Mouse (Mus musculus): Measurements from ENCODE around the gene Nrxn2.

The Nrxn2 gene

DNA sequence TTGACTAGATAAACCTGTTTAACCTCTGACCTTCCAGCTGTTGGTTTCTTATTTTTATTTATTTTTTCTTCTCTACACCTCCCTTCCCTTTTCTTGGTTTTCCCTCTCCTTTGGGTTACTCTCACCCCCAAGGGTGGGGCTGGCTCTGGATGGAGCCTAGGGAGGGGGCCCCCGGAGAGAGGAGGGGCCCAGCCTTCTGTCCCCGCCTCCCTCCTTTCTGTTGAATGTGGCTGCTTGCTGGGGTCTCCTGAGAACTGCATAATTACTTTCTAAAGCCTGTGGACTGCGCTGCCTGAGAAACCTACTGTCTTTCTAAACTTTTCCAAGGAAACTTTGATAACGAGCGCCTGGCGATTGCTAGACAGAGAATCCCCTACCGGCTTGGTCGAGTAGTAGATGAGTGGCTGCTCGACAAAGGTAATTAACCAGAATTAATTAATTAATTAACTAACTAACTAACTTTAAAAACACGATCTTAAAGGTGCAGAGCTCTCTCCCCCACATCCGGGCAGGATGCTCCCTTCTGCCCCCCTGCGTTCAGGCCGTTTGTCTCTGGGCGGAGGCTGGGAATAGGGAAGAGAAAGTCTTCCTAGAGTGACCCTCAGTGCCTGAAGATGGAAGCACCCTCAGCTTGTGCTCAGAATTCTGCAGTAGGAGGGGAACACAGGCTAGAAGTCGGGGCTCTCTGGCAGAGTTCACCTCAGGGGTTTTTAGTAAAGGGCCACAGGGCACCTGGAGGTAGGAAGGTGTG lies 95.0 kb downstream of the Nrxn2 start:
- DNase-seq (ENCODE audit: extremely low read depth, insufficient read length, low spot score) = no peak

DNA sequence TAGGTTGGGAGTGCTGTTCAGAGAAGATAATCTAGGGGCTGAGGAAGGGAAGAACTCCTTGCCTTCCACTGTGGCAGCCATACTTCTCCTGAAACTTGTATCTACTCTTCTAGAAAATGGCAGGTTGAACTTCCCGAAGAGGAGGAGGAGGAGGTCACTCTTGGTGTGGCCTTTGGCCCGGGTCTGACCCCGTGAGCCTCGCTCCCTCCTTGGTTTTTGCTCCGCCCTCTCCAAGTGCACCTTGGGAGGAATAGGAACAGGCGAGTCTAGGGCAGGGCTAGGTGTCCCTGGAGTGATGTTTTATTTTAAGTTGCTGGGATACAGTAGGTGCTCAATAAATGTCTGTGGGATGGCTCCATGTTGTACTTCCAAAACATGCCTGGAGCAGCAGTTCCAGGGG lies 96.4 kb downstream of the Nrxn2 start:
- DNase-seq (ENCODE audit: extremely low read depth, insufficient read length, low spot score) = no peak

DNA sequence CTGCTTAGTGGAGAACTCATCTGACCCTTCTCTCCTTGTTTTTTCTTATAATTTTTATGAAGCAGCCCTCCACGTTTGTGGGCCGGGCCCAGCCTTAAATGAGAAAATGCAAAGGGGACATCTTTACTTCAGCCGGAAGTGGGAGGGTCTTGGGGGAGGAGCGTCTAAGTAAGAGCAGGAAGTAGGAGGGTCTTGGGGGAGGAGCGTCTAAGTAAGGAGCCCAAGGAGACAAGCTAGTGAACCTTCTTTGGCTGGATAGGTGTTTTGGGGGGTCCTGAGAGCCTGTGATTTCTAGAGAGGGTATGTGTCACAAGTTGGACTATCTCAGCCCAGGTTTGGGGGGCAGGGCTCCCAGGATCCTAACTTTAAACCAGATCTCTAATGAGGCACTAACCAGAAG lies 96.9 kb downstream of the Nrxn2 start:
- no peak for DNase-seq (ENCODE audit: extremely low read depth, insufficient read length, low spot score)

DNA sequence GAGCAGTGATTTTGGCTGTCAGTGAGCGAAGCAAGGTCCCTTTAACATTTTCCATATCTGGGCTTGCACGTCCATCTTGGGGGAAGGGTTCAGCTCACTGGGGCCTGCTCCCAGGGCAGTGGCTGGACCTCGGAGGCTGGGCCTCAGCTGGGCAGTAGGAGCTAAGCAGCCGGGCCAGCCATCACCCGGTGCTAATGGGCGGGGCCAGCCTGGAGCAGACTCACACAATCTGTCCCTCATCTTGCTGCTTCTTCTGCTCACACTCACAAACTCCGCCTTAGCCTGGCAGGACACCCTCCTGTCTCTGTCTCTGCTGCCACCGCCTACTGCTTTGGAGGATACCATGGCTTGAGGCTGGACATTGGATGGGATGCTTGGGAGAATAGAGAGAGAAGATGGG lies 97.6 kb downstream of the Nrxn2 start:
- DNase-seq (ENCODE audit: extremely low read depth, insufficient read length, low spot score) = no peak

DNA sequence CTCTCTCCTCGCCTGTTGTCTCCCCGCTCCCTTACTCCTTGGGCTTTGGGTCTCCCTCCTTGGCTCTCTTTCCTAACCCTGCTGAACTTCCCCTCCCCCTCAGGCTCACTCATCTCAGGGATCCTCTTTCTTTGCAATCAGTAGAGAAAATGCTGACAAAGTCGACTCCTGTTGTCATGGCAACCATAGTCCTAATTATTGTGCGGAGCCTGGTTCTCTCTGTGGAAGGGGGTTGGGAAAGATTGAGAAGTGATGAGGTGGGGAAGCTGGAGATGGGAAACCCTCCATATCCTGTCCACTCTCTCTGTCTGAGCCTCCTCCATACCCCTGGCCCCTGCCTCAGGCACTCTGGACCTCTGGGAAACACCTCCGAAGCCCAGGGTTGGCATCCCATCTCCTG lies 100.1 kb downstream of the Nrxn2 start:
- DNase-seq (ENCODE audit: extremely low read depth, insufficient read length, low spot score) = no peak

DNA sequence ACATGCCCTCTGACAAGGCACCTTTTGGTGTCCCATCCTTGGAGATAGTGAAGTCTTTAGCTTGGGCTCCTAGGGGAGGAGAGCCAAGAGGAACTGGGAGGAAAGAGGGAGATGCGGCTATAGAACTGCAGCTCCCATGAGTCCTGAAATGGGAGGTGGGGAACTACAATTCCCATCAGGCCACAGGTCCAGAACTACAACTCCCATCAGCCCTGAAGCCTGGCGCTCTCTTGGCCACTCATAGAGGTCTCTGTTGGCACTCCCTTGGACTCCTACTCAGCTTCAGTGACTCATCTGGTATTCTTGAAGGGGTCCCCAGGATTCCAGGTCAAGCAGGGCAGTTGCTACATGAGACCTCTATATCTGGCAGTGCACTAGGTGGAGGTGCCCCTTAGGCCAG lies 101.0 kb downstream of the Nrxn2 start:
- DNase-seq (ENCODE audit: extremely low read depth, insufficient read length, low spot score) = no peak

DNA sequence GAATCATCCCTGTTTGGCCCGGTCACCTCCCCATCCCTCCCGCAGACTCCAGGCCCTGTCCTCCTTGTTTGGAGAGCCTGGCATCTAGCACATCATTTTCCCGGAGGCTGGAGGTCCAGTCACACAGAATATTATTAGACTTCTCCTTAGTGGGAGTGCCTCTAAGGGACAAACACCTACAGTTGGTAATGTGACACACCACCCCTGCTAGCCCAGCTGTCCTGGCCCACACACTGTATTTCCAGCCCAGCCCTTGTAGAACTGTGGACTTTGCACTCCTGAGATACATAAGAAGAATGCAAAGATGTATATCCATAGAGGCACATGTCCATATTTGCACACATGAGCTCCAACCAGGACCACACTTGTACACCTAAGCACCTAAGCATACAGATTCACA lies 103.1 kb downstream of the Nrxn2 start:
- DNase-seq (ENCODE audit: extremely low read depth, insufficient read length, low spot score) = no peak

DNA sequence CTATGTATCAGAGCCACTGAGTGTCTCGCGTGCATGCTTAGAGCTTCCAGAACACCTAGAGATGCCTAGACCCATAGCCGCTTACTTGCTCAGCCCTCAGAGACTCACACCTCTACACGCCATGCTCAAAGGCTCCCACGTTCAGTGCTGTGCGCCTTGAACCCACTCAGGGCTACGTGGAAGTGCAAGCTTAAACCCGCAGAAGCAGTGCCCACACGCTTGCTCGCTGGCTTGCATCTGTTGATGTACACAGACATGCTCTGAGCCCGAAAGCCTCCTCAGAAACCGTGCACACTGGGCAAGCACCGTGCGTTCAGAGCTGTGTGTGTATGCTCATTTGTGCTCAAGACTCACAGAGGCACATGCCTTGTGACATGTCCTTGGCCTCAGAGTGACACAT lies 103.8 kb downstream of the Nrxn2 start:
- DNase-seq (ENCODE audit: extremely low read depth, insufficient read length, low spot score) = no peak

DNA sequence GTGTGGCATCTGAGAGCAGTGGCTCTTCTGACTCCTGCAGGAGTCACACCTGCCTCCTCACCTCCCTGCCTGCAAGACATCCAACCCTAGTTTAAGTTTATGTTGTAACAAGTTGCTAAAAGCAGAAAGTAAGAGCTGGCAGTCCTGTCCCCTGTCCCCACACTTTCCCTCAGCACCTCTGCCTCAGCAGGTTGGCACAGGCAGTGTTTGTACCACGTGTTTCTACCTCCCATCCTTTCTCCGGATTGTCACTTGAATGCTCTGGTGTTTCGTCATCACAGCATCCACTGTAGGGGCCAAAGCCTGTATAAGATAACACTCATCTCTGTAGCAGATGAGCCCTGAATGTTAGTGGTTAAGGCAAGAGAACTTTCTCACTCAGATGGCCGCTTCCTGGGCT lies 106.5 kb downstream of the Nrxn2 start:
- no peak for DNase-seq (ENCODE audit: extremely low read depth, insufficient read length, low spot score)

DNA sequence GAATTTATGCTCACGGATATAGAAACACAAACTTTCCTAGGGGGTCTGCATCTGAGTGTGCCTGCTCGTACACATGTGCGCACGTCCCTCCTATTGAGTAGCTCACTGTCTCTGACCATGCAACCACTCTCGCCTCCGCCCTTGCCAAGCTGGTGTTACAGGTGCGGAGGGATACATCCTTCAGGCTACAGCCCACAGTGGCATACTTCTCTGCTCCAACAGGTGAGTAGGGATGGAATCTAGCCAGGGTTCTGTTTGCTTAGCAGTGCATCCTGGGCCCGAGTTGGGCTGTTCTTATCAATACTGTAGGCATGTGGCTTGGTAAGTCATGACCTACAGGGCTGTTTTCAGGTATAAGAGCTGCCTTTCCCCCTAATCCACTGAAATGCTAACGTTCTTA lies 107.5 kb downstream of the Nrxn2 start:
- DNase-seq (ENCODE audit: extremely low read depth, insufficient read length, low spot score) = no peak

DNA sequence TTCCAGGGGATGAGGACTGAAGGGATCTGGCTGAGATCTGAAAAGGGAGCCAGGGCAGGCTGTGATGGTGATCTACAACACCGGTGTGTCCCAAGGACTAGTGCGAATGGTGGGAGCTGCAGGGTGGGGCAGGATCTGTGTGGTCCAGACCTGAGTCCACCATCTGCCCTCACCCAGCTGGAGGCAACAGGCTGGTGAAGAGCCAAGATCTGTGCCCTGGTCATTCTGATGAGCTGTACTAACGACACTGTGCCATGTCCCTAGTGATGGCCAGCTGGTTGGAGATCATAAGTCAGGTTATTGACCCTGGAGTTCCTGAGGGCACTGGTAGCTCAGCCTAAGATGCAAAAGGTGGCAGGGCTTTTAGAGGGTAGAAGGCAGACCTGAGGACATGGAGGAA lies 108.9 kb downstream of the Nrxn2 start:
- DNase-seq (ENCODE audit: extremely low read depth, insufficient read length, low spot score) = no peak

DNA sequence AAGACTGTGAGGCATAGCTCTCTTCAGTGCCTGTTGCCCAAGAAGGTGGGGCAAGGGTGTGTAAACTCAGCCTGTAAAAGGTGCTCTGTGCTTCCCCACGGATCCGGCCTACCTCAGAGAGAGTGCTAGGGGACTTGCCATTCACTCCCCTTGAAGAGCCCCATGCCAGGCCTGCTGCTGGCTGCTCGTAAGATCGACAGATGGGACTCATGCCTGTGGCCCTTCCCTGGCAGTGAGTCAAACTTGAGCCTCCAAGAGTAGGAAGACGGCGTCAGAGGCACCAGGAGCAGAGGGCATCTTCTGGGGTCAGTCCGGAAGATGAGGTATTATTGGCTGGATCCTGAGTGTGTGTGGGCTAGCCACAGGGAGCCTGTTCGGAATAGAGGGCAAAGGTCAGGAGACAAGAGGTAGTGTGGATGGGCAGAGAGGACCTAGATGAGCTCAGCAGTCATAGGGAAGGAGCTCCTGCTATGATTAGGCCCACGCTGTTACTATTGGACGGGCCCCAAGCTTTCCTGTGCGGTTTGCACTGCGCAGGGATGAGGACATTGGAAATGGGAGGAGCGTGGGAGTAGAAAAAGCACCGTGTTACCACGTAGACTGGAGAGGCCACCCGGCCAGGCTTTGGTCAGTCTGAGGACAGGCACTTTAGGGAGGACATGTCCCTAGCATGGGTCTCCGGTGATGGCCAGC lies 109.5 kb downstream of the Nrxn2 start:
- DNase-seq (ENCODE audit: extremely low read depth, insufficient read length, low spot score) = no peak

DNA sequence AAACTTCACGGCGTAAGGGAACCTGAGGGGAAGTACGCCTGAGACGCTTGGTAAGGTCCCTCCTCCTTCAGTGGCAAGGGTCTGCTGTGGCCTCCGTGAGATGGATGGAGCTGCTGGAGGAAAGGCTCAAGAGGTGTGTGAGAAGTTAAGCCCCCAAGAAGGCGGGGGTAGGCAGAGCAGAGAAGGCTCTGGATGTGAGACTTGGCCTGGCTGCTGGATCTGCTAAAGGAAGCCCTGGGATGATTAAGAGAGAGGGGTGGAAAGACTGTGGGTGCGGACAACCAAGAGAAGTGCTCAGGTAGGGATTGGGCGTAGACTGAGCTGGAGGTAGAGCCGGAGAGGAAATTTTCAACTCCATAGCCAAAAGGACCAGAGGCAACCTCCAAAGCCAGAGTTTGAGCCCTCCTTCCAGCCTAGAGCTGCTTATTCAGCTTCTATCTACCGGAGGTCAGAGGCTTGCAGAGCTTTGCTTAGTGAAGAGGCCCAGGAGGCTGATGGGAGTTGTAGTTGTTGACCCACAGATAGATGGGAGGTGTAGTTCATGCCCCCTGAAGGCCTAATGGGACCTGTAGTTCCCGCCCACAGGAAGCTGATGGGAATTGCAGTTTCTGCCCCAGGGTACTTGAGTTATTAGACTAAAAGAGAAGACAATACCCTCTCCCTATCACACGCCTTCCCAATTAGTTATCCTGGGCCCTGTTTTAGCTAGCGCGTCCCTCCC lies 110.9 kb downstream of the Nrxn2 start:
- no peak for DNase-seq (ENCODE audit: extremely low read depth, insufficient read length, low spot score)

DNA sequence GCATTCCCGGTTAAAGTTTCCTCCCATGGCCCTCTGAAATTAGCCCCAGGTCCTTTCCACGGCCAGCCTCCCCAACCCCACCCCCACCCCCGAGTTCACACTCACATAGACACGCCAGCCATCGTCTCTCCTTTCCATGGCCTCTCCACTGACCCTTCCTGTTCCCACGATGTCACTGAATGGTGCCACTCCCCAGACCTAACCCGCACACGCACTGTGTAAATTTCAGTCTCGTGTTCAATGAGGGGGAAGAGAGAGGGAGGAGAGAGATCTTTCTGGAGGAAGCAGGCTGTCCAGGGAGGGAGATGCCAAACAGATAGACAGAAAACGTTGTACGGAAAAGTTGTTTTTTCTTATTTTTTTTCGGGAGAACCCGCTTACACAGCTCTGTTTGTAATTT lies 111.8 kb downstream of the Nrxn2 start:
- no peak for DNase-seq (ENCODE audit: extremely low read depth, insufficient read length, low spot score)

DNA sequence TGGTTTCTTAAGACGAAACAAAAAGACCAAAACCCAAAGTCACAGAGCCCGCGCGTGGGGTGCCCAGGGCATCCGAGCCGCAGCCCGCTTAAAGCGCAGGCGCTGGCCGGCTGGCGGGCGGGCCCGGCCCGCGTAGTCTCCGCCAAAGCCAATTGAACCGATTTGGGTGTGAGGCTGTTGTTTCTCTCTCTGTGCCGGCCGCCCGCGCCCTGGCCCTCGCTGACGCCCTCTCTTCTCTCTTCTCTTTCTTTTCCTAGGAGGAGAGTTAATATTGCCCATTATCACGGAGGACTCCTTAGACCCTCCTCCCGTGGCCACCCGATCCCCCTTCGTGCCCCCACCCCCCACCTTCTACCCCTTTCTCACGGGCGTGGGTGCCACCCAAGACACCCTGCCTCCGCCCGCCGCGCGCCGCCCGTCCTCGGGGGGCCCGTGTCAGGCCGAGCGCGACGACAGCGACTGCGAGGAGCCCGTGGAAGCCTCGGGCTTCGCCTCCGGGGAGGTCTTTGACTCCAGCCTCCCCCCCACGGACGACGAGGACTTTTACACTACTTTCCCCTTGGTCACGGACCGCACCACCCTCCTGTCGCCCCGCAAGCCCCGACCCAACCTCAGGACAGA lies 112.6 kb downstream of the Nrxn2 start:
- no peak for DNase-seq (ENCODE audit: extremely low read depth, insufficient read length, low spot score)

DNA sequence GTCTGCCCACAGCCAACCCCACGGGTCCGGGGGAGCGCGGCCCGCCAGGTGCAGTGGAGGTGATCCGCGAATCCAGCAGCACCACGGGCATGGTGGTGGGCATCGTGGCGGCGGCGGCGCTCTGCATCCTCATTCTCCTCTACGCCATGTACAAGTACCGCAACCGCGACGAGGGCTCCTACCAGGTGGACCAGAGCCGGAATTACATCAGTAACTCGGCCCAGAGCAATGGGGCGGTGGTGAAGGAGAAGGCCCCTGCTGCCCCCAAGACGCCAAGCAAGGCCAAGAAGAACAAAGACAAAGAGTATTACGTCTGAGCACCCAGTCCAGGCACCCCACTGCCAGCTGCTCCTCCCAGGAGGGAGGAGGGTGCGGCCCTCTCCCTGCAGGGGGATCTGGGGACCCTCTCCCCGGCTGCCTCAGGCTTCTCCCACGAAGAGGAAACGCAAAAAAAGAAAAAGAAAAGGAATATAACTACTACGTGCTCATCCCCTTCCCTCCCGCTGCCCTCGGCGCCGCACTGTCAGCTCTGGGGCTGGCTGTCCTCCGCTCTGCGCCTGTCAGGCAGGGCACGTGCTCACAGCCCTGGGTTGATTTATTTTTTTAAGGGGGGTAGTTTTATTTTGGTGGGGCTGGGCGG lies 113.4 kb downstream of the Nrxn2 start:
- DNase-seq (ENCODE audit: extremely low read depth, insufficient read length, low spot score) = no peak

DNA sequence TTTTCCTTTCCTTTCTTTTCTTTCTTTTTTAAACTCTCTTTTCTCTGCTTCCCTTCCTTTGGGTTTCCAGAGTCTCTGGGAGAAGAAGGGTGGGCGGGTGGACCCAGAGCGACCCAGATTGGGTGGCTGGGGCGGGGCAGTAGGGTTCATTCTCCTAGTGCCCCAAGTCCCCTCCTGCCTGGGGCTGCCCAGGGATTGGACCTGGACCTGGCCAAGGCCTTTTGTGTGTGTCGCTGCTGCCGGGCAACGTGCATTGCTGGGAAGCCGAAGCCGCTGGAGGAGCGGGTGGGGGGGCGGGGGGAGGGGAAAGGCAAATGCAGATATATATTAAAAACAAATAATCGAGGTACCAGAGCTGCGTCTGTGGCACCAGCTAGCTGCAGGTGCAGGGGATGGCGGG lies 114.1 kb downstream of the Nrxn2 start:
- DNase-seq (ENCODE audit: extremely low read depth, insufficient read length, low spot score) = no peak

DNA sequence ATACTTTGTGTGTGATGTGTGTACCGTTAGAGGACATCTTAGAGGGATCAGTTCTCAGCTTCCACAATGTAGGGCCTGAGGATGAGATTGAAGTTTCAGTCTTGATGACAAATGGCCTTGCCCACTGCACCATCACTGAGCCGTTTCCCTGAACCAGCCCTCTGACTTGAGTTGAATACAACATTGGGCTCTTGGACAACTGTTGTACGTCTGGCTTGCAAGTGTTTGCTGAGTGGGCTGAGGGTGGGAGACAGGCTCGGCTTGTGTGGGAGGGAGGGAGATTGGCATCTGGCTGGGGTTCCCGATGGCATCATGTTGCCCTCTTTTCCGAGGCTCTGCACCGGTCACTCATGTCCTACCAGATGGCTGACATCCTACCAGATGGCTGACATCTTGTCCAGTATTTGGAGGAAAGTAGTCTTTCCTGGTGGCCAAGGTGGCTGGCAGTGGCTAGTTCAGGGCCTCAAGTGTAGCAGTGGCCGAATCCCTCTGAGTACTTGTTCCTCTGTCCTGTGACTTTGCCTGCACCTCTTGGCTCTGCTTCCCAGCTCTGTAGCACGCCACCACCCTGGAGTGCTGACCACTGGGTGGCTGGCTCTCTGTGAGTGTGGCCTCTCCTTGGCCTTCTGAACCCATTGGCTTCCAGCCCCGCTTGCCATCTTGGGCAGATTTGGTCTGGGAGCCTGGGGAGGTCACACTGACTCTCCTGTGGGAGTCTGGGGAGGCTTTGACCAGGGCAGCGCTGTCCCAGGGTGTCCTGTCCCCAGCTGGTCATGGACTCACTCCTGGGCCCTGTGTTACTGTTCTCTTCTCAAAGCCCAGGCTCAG lies 115.0 kb downstream of the Nrxn2 start:
- no peak for DNase-seq (ENCODE audit: extremely low read depth, insufficient read length, low spot score)

DNA sequence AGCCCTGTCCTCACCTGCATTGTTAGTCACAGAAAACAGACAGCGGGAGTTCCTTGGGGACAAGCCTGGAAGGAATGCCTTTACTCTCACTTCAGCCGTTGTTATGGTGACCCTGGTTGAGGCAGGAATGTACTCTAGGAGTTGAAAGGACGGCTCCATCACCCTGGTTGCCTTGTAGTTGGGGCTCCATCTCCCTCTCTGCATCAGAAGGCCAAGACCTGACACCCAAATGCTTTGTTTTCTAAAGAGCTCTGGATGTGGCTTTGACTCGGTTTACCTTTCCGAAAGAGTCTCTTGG lies 115.5 kb downstream of the Nrxn2 start:
- no peak for DNase-seq (ENCODE audit: extremely low read depth, insufficient read length, low spot score)

DNA sequence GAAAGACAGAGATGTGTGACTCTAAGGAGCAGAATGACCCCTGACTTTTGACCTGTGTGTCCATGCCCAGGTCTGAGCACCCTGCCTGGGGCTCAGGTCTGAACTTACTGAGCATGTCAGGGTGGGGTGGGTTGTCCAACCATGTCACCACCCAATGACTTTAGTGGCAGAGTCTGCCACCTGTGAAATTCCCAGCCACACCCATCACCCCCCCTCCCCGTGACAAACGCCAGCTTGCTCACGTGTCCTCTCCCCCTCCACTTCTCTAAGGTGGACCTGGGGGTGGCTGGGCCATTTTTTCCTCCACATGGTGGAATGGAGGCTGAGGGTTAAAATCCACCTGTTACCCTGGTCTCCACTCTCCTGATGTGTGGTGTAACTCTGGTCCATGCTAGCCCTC lies 117.7 kb downstream of the Nrxn2 start:
- no peak for DNase-seq (ENCODE audit: extremely low read depth, insufficient read length, low spot score)
